Mouse (Mus musculus): Measurements from ENCODE around the gene Actr3b. TPM values are rescaled to one million over a fixed set of nuclear protein-coding genes. Genes with fewer than 3 reads are reported as not detected.
"Not testable (repeated sequence)": the region's sequence is repeated elsewhere in the genome, so short reads cannot be mapped to it uniquely, and the experiment has no call there.

The Actr3b gene
- total and polyA plus RNA-seq, 3 experiments, result 5.6 to 13.5 (median 7.7) TPM

- Histone ChIP-seq H3K4me3 (ENCODE audit: low read depth, low read length) (no peak overlapping the region), H3K36me3 (replicated peaks) (no peaks in the 10 kb centered on the region), H3K4me1 (ENCODE audit: insufficient read depth, low read depth, low read length) (no peaks in the 10 kb centered on the region), H3K27me3 (ENCODE audit: insufficient read depth, low read length) (peaks cover 11% of the 10 kb centered on the region), H3K9me3 (replicated peaks) (no peaks in the 10 kb centered on the region)
- no peak for ATAC-seq (ENCODE audit: extremely low read depth, insufficient number of reproducible peaks, low FRiP score, poor library complexity, severe bottlenecking)
- no peak for TF ChIP-seq GATA2 (IDR thresholded peaks at IDR 0.05; ENCODE audit: borderline replicate concordance, low read depth, low read length)
- no peak for TF ChIP-seq GATA1 (IDR thresholded peaks at IDR 0.05; ENCODE audit: borderline replicate concordance, low read length)
- no peak for TF ChIP-seq POLR2AphosphoS5 (IDR thresholded peaks at IDR 0.05; ENCODE audit: insufficient replicate concordance, low read depth, low read length)
- DNase-seq (ENCODE audit: low spot score), result no peak
Measured at GRCm38 (mm10) chr5:25870632-25871031, 110.8 kb downstream of the Actr3b start.

GRCm38 (mm10) chr5:25871342-25872023 lies 111.7 kb downstream of the Actr3b start:
- DNase-seq (ENCODE audit: low spot score) (no peak), ATAC-seq (ENCODE audit: extremely low read depth, insufficient number of reproducible peaks, low FRiP score, poor library complexity, severe bottlenecking) (no peak)
- TF ChIP-seq CTCF (IDR thresholded peaks at IDR 0.05; ENCODE audit: low read depth, low read length), result no peak
- TF ChIP-seq POLR2AphosphoS5 (IDR thresholded peaks at IDR 0.05; ENCODE audit: insufficient replicate concordance, low read depth, low read length), result no peak
- no peak for TF ChIP-seq GATA2 (IDR thresholded peaks at IDR 0.05; ENCODE audit: borderline replicate concordance, low read depth, low read length)
- no peak for TF ChIP-seq GATA1 (IDR thresholded peaks at IDR 0.05; ENCODE audit: borderline replicate concordance, low read length)
- TF ChIP-seq TAL1 (conservative IDR thresholded peaks at IDR 0.05; ENCODE audit: low read depth, low read length), result no peak
- H3K36me3 ChIP-seq (replicated peaks), result no peaks in the 10 kb centered on the region
- H3K4me1 ChIP-seq (ENCODE audit: insufficient read depth, low read depth, low read length), result no peaks in the 10 kb centered on the region
- H3K27me3 ChIP-seq (ENCODE audit: insufficient read depth, low read length), result peaks cover 11% of the 10 kb centered on the region
- H3K4me3 ChIP-seq (ENCODE audit: low read depth, low read length), result no peak overlapping the region
- H3K9me3 ChIP-seq (replicated peaks), result no peaks in the 10 kb centered on the region

- no peaks in the 10 kb centered on the region for H3K9me3 ChIP-seq (replicated peaks)
- no peak for ATAC-seq (ENCODE audit: extremely low read depth, insufficient number of reproducible peaks, low FRiP score, poor library complexity, severe bottlenecking)
- no peak overlapping the region for H3K4me3 ChIP-seq (ENCODE audit: low read depth, low read length)
- no peaks in the 10 kb centered on the region for H3K36me3 ChIP-seq (replicated peaks)
- H3K4me1 ChIP-seq (ENCODE audit: insufficient read depth, low read depth, low read length), result no peaks in the 10 kb centered on the region
- DNase-seq (ENCODE audit: low spot score), result no peak
- peaks cover 11% of the 10 kb centered on the region for H3K27me3 ChIP-seq (ENCODE audit: insufficient read depth, low read length)
- no peak for TF ChIP-seq GATA1 (IDR thresholded peaks at IDR 0.05; ENCODE audit: borderline replicate concordance, low read length)
- TF ChIP-seq GATA2 (IDR thresholded peaks at IDR 0.05; ENCODE audit: borderline replicate concordance, low read depth, low read length), result no peak
- no peak for TF ChIP-seq CTCF (IDR thresholded peaks at IDR 0.05; ENCODE audit: low read depth, low read length)
- TF ChIP-seq TAL1 (conservative IDR thresholded peaks at IDR 0.05; ENCODE audit: low read depth, low read length), result no peak
- TF ChIP-seq POLR2AphosphoS5 (IDR thresholded peaks at IDR 0.05; ENCODE audit: insufficient replicate concordance, low read depth, low read length), result no peak
Measured at GRCm38 (mm10) chr5:25873046-25873445, 113.2 kb downstream of the Actr3b start.

DNA sequence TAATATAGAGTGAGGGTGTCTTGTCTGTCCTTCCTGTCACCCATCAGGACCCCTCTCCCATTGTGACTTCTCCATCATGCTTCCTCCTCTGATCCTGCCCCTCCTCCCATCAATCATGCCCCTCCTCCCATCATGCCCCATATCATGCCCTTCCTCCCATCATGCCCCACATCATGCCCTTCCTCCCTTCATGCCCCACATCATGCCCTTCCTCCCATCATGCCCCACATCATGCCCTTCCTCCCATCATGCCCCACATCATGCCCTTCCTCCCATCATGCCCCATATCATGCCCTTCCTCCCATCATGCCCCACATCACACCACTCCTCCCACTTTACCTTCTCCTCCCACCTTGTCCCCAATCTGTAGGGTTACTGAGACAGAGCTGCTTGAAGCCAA lies 116.1 kb downstream of the Actr3b start:
- H3K4me3 ChIP-seq (ENCODE audit: low read depth, low read length); DNase-seq (ENCODE audit: low spot score); H3K4me1 ChIP-seq (ENCODE audit: insufficient read depth, low read depth, low read length); H3K36me3 ChIP-seq (replicated peaks); H3K27me3 ChIP-seq (ENCODE audit: insufficient read depth, low read length); ATAC-seq (ENCODE audit: extremely low read depth, insufficient number of reproducible peaks, low FRiP score, poor library complexity, severe bottlenecking); H3K9me3 ChIP-seq (replicated peaks): not testable (repeated sequence)

DNA sequence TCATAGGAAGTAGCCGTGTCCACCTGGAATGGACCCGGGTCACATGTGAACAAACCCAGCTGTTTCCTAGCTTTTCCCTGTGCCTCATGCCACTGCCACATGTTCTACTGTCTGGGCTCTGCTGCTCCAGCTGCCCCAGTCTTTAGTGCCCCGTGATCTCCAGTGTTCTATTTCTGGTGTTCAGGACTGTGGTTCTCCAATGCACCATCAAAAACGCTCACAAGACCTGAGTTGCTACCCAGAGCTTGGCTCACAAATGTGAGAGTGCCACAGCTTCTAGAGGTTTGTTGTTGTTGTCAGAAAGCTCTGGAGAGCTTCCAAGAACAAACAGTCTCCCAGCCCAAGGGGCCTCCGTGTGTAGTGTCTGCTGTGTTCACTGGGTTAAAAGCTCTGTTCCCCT lies 117.5 kb downstream of the Actr3b start:
- no peak for TF ChIP-seq TAL1 (conservative IDR thresholded peaks at IDR 0.05; ENCODE audit: low read depth, low read length)
- Histone ChIP-seq H3K4me1 (ENCODE audit: insufficient read depth, low read depth, low read length) (no peaks in the 10 kb centered on the region), H3K27me3 (ENCODE audit: insufficient read depth, low read length) (peaks cover 7% of the 10 kb centered on the region; the same call in 1 of the 2 replicates), H3K9me3 (replicated peaks) (no peaks in the 10 kb centered on the region), H3K36me3 (replicated peaks) (no peaks in the 10 kb centered on the region), H3K4me3 (ENCODE audit: low read depth, low read length) (no peak overlapping the region)
- DNase-seq (ENCODE audit: low spot score) (no peak), ATAC-seq (ENCODE audit: extremely low read depth, insufficient number of reproducible peaks, low FRiP score, poor library complexity, severe bottlenecking) (no peak)

GRCm38 (mm10) chr5:25877996-25878395 lies 118.2 kb downstream of the Actr3b start:
- Histone ChIP-seq H3K4me1 (ENCODE audit: insufficient read depth, low read depth, low read length) (no peaks in the 10 kb centered on the region), H3K36me3 (replicated peaks) (no peaks in the 10 kb centered on the region), H3K27me3 (ENCODE audit: insufficient read depth, low read length) (peaks cover 4% of the 10 kb centered on the region; the same call in 1 of the 2 replicates), H3K4me3 (ENCODE audit: low read depth, low read length) (no peak overlapping the region), H3K9me3 (replicated peaks) (no peaks in the 10 kb centered on the region)
- ATAC-seq (ENCODE audit: extremely low read depth, insufficient number of reproducible peaks, low FRiP score, poor library complexity, severe bottlenecking), result no peak
- no peak for DNase-seq (ENCODE audit: low spot score)
- no peak for TF ChIP-seq TAL1 (conservative IDR thresholded peaks at IDR 0.05; ENCODE audit: low read depth, low read length)
- no peak for TF ChIP-seq POLR2AphosphoS5 (IDR thresholded peaks at IDR 0.05; ENCODE audit: insufficient replicate concordance, low read depth, low read length)
- no peak for TF ChIP-seq GATA2 (IDR thresholded peaks at IDR 0.05; ENCODE audit: borderline replicate concordance, low read depth, low read length)
- TF ChIP-seq CTCF (IDR thresholded peaks at IDR 0.05; ENCODE audit: low read depth, low read length), result no peak
- no peak for TF ChIP-seq GATA1 (IDR thresholded peaks at IDR 0.05; ENCODE audit: borderline replicate concordance, low read length)

GRCm38 (mm10) chr5:25886708-25887107 lies 126.9 kb downstream of the Actr3b start:
- no peak for ATAC-seq (ENCODE audit: extremely low read depth, insufficient number of reproducible peaks, low FRiP score, poor library complexity, severe bottlenecking)
- H3K4me3 ChIP-seq (ENCODE audit: low read depth, low read length), result no peak overlapping the region
- H3K4me1 ChIP-seq (ENCODE audit: insufficient read depth, low read depth, low read length), result no peaks in the 10 kb centered on the region
- peaks cover 20% of the 10 kb centered on the region for H3K27me3 ChIP-seq (ENCODE audit: insufficient read depth, low read length)
- TF ChIP-seq CTCF (IDR thresholded peaks at IDR 0.05; ENCODE audit: low read depth, low read length), result no peak
- no peak for TF ChIP-seq GATA2 (IDR thresholded peaks at IDR 0.05; ENCODE audit: borderline replicate concordance, low read depth, low read length)
- TF ChIP-seq POLR2AphosphoS5 (IDR thresholded peaks at IDR 0.05; ENCODE audit: insufficient replicate concordance, low read depth, low read length), result no peak
- no peak for TF ChIP-seq GATA1 (IDR thresholded peaks at IDR 0.05; ENCODE audit: borderline replicate concordance, low read length)
- no peak for TF ChIP-seq TAL1 (conservative IDR thresholded peaks at IDR 0.05; ENCODE audit: low read depth, low read length)
- H3K36me3 ChIP-seq (replicated peaks), result no peaks in the 10 kb centered on the region
- no peak for DNase-seq (ENCODE audit: low spot score)
- peaks cover 9% of the 10 kb centered on the region for H3K9me3 ChIP-seq (replicated peaks)
